Mouse (Mus musculus) liver, postnatal 0 days (tissue): ENCODE results near the gene Zfp948. TPM values are rescaled to one million over a fixed set of nuclear protein-coding genes. Genes with fewer than 3 reads are reported as not detected.
"Not testable (repeated sequence)": the region's sequence is repeated elsewhere in the genome, so short reads cannot be mapped to it uniquely, and the experiment has no call there.

ENCODE experiments used
- ATAC-seq: fragments of 200-750 bp; cut with Nextera tagmentation; 2 replicates; pipeline ENCODE4 v1.8.0; 2017; ENCODE audit warnings: mild to moderate bottlenecking, moderate library complexity
- DNase-seq: peaks from one replicate; pipeline ENCODE4 v3.0.0-alpha.2; 2016
- H3K27ac ChIP-seq: fragments of 300-500 bp; sonication (generic); 2 replicates; pipeline ENCODE4 v1.5.1; 2014; ENCODE audit warnings: antibody characterized with exemption, moderate library complexity, mild to moderate bottlenecking, low read depth
- H3K27me3 ChIP-seq: fragments of 300-500 bp; sonication (generic); 2 replicates; pipeline ENCODE4 v1.6.1; 2014; ENCODE audit warnings: low read length, control low read depth, mixed read lengths; ENCODE audit not compliant: insufficient read depth
- H3K36me3 ChIP-seq: fragments of 300-500 bp; sonication (generic); replicated peaks from 2 replicates; pipeline ENCODE4 v1.6.1; 2014; ENCODE audit warnings: mild to moderate bottlenecking, control low read depth, low read length, moderate library complexity, mixed read lengths; ENCODE audit not compliant: insufficient read depth
- H3K4me1 ChIP-seq: fragments of 300-500 bp; sonication (generic); 2 replicates; pipeline ENCODE4 v1.6.1; 2014; ENCODE audit warnings: antibody characterized with exemption, mild to moderate bottlenecking, control low read depth; ENCODE audit not compliant: insufficient read depth
- H3K4me2 ChIP-seq: fragments of 300-500 bp; sonication (generic); 2 replicates; pipeline ENCODE4 v1.6.1; 2014; ENCODE audit warnings: low read depth, mild to moderate bottlenecking, low read length, moderate library complexity, mixed read lengths
- H3K4me3 ChIP-seq: fragments of 300-500 bp; sonication (generic); 2 replicates; pipeline ENCODE4 v1.5.1; 2014; ENCODE audit warnings: low read depth, low read length
- H3K9ac ChIP-seq: fragments of 300-500 bp; sonication (generic); replicated peaks from 2 replicates; pipeline ENCODE4 v1.6.1; 2014; ENCODE audit warnings: mild to moderate bottlenecking, moderate library complexity
- H3K9me3 ChIP-seq: fragments of 300-500 bp; sonication (generic); 2 replicates; pipeline ENCODE4 v1.6.1; 2016; ENCODE audit warnings: mild to moderate bottlenecking, control low read depth, low read length, mixed read lengths
- CTCF ChIP-seq: sonication (generic); IDR thresholded peaks from 2 replicates; pipeline ENCODE4 v1.5.1; 2016; ENCODE audit warnings: antibody characterized with exemption, low read depth
- EP300 ChIP-seq: IDR thresholded peaks from 2 replicates; pipeline ENCODE4 v1.6.1; 2016; ENCODE audit warnings: antibody characterized with exemption, low read depth, mild to moderate bottlenecking
- WGBS: fragments of 180-500 bp; shearing (Covaris S2); extraction: QIAGEN DNeasy Blood & Tissue Kit; methylation state at CpG from one replicate; pipeline ENCODE4 v1.1.7; 2014; ENCODE audit not compliant: insufficient replicate concordance; 5-methylcytosine and 5-hydroxymethylcytosine counted together
- polyA plus RNA-seq: library from polyadenylated mRNA; unstranded; fragments of >200 nt; fragmentation: Nextera tagmentation; extraction: Ambion mirVana; gene quantifications from 2 replicates; pipeline ENCODE4 v1.2.1, GENCODE M21; 2015

Zfp948 gene
- polyA plus RNA-seq, 1 experiment from 2014 or later = 3.2 TPM

- H3K9ac ChIP-seq = no peak overlapping the region
- H3K4me2 ChIP-seq = no peak overlapping the region
- H3K4me3 ChIP-seq = no peak overlapping the region
- no peaks in the 10 kb centered on the region for H3K4me1 ChIP-seq
- TF ChIP-seq CTCF (no peak), EP300 (no peak)
- no peak for ATAC-seq
- no peaks in the 10 kb centered on the region for H3K27me3 ChIP-seq
- 93% methylated on average over 2 of the region's 2 CpGs for WGBS
- no peak overlapping the region for H3K27ac ChIP-seq
- H3K9me3 ChIP-seq = no peaks in the 10 kb centered on the region; the same call in 1 of the 2 replicates
- peaks cover 29% of the 10 kb centered on the region for H3K36me3 ChIP-seq
- DNase-seq = no peak
Observed at GRCm38 (mm10) chr17:21585521-21585920, 18.7 kb downstream of the Zfp948 start.

- ATAC-seq (no peak), DNase-seq (no peak)
- 0 out of 2 replicates have a peak, but pooled peaks cover 2% of the 10 kb centered on the region for H3K9me3 ChIP-seq
- no peaks in the 10 kb centered on the region for H3K4me1 ChIP-seq
- H3K4me2 ChIP-seq = no peak overlapping the region
- H3K4me3 ChIP-seq = no peak overlapping the region
- no peak for TF ChIP-seq EP300
- no peak for TF ChIP-seq CTCF
- no peaks in the 10 kb centered on the region for H3K27me3 ChIP-seq
- no peak overlapping the region for H3K9ac ChIP-seq
- H3K27ac ChIP-seq = no peak overlapping the region
- WGBS = 58% methylated on average over 3 of the region's 3 CpGs
- H3K36me3 ChIP-seq = no peaks in the 10 kb centered on the region
Observed at GRCm38 (mm10) chr17:21616356-21616755, 49.5 kb downstream of the Zfp948 start.

- no peak for TF ChIP-seq EP300
- no peak for TF ChIP-seq CTCF
- Histone ChIP-seq H3K9me3 (0 out of 2 replicates have a peak, but pooled peaks cover 2% of the 10 kb centered on the region), H3K36me3 (no peaks in the 10 kb centered on the region), H3K4me1 (no peaks in the 10 kb centered on the region), H3K4me3 (no peak overlapping the region), H3K27me3 (no peaks in the 10 kb centered on the region), H3K9ac (no peak overlapping the region), H3K27ac (no peak overlapping the region), H3K4me2 (no peak overlapping the region)
- no peak for ATAC-seq
- WGBS = 8% methylated on average over 9 of the region's 9 CpGs
- DNase-seq = no peak
Observed at GRCm38 (mm10) chr17:21617352-21617751, 50.5 kb downstream of the Zfp948 start.

GRCm38 (mm10) chr17:21623647-21624046 lies 56.8 kb downstream of the Zfp948 start:
- no peaks in the 10 kb centered on the region for H3K4me1 ChIP-seq
- DNase-seq = no peak
- TF ChIP-seq EP300 (no peak), CTCF (no peak)
- no peak overlapping the region for H3K9ac ChIP-seq
- no peaks in the 10 kb centered on the region for H3K36me3 ChIP-seq
- H3K9me3 ChIP-seq = no peaks in the 10 kb centered on the region
- ATAC-seq = no peak
- H3K27me3 ChIP-seq = no peaks in the 10 kb centered on the region
- WGBS = no CpG with 5 or more reads among the region's 3 CpGs
- no peak overlapping the region for H3K27ac ChIP-seq
- H3K4me3 ChIP-seq = no peak overlapping the region
- no peak overlapping the region for H3K4me2 ChIP-seq

GRCm38 (mm10) chr17:21635758-21636157 lies 69.0 kb downstream of the Zfp948 start:
- not testable (repeated sequence) for H3K4me2 ChIP-seq, H3K27ac ChIP-seq, H3K4me3 ChIP-seq, ATAC-seq, H3K9me3 ChIP-seq, H3K4me1 ChIP-seq, H3K27me3 ChIP-seq, H3K9ac ChIP-seq, DNase-seq, H3K36me3 ChIP-seq
- 43% methylated on average over 4 of the region's 4 CpGs for WGBS

Other genes with a start within 250 kb of the Zfp948 start
- 0.40 and 0.55 TPM in 2 replicates for gene Zfp677, start 183.3 kb upstream of the Zfp948 start, polyA plus RNA-seq
- 1.7 and 1.9 TPM in 2 replicates for gene Zfp54, start 143.8 kb upstream of the Zfp948 start, polyA plus RNA-seq
- 3.1 and 4.7 TPM in 2 replicates for gene Zfp51, start 116.6 kb upstream of the Zfp948 start, polyA plus RNA-seq
- gene Zfp53, start 78.0 kb upstream of the Zfp948 start, polyA plus RNA-seq = 2.7 and 3.5 TPM in 2 replicates
- gene Zfp52, start 31.5 kb upstream of the Zfp948 start, polyA plus RNA-seq = 0.85 and 1.2 TPM in 2 replicates
- 0.80 and 1.1 TPM in 2 replicates for gene Zfp983, start 83.6 kb downstream of the Zfp948 start, polyA plus RNA-seq
- 0.82 and 2.1 TPM in 2 replicates for gene Gm10226, start 124.9 kb downstream of the Zfp948 start, polyA plus RNA-seq
- 1.3 and 1.9 TPM in 2 replicates for gene Zfp760, start 140.7 kb downstream of the Zfp948 start, polyA plus RNA-seq
- 1.4 and 1.6 TPM in 2 replicates for gene Zfp229, start 163.8 kb downstream of the Zfp948 start, polyA plus RNA-seq